Mouse (Mus musculus): ENCODE data around the gene Aste1. TPM values are rescaled to one million over a fixed set of nuclear protein-coding genes. Genes with fewer than 3 reads are reported as not detected.

Gene Aste1
- total RNA-seq (2021) = 10 to 100 TPM in 1 of 2 experiments, 1 to 10 TPM in 1; 9.1 to 11.1 TPM

GRCm38 (mm10) chr9:105395218-105395627 lies at the start of gene Aste1, which contains the start of gene Nek11:
TSS of gene Aste1 (plus strand) at chr9:105395392.
TSS of gene Nek11 (minus strand) at chr9:105395524.
- peak; percentile 91 to 94 for DNase-seq (ENCODE audit: low spot score in 2 of 2)
- intact Hi-C loops (cut with DNase I) = loop anchor here (10.0 kb wide), 1 partner anchor 220 kb away; no protein-coding TSS in a partner anchor

- DNase-seq (ENCODE audit: low spot score in 2 of 2) = no peak
Measured at GRCm38 (mm10) chr9:105348242-105349031, 46.8 kb upstream of the Aste1 start.

GRCm38 (mm10) chr9:105349034-105349433 lies 46.2 kb upstream of the Aste1 start:
- intact Hi-C loops (cut with DNase I) = no loop called here
- no peak for DNase-seq (ENCODE audit: low spot score in 2 of 2)

More at GRCm38 (mm10) chr9:105348242-105349031, 46.8 kb upstream of the Aste1 start:
- intact Hi-C loops (cut with DNase I) = no loop called here

DNA sequence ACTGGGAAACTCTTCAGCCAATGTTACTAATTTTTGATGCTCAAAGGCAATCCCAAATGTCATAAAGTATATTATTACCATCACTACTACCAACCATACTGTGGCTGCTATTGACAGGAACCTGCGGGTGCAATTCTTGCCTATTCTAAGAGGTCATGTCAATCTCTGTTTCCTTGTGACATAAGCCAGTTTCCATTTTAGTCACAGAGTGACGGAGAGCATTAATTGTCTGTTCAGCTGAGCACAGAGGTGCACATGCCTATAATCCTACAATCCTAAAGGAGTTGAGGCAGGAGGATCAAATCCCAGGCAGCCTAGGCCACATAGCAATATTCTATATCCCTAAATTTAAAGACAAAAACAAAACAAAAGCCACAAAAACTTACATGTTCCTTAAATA lies 33.0 kb upstream of the Aste1 start:
- DNase-seq (ENCODE audit: low spot score in 2 of 2) = no peak
- intact Hi-C loops (cut with DNase I) = no loop called here

DNA sequence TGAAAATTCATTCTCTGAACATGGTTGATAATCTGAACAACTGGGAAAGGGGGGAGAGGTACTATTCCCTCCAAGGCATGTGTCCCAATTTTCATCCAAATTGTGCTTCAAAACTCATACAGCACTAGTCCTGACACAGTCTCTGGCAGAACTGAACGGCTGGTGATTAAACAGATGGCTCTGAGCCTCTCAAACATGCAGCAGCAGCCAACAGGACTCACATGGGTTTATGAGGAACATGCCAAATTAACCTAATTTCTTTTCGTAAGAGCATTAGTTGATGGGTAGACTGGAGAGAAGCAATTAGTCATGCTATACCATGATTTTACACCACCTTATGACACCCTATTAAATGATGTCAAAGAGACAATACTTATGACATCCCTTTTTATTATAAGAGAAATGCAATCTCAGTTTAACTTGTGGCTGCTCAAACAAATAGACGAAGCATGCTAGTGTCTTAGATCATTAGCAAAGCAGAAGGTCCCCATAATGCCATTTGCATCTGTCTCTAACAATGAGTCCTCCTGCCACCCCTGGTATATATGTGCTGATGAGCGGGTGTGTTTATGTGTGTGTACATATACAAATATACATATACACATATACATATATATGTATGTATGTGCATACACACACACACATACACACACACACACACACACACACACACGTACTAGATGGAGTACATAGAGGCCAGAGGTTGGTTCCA lies 31.5 kb upstream of the Aste1 start:
- intact Hi-C loops (cut with DNase I) = no loop called here
- DNase-seq (ENCODE audit: low spot score in 2 of 2) = peak in 1 of 2 experiments; percentile 48

- DNase-seq (ENCODE audit: low spot score in 2 of 2) = peak in 1 of 2 experiments; percentile 11
- intact Hi-C loops (cut with DNase I) = no loop called here
Measured at GRCm38 (mm10) chr9:105366199-105366598, 29.0 kb upstream of the Aste1 start.

- intact Hi-C loops (cut with DNase I) = no loop called here
Measured at GRCm38 (mm10) chr9:105368605-105369004, 26.6 kb upstream of the Aste1 start.

GRCm38 (mm10) chr9:105374361-105374760 lies 20.8 kb upstream of the Aste1 start:
- intact Hi-C loops (cut with DNase I) = no loop called here
- DNase-seq (ENCODE audit: low spot score in 2 of 2) = no peak

More at GRCm38 (mm10) chr9:105368605-105369004, 26.6 kb upstream of the Aste1 start:
- peak in 1 of 2 experiments; percentile 20 for DNase-seq (ENCODE audit: low spot score in 2 of 2)

- no peak for DNase-seq (ENCODE audit: low spot score in 2 of 2)
- intact Hi-C loops (cut with DNase I) = loop anchor here (5.0 kb wide), 1 partner anchor 74 kb away; no protein-coding TSS in a partner anchor
Measured at GRCm38 (mm10) chr9:105376411-105376810, 18.8 kb upstream of the Aste1 start.

DNA sequence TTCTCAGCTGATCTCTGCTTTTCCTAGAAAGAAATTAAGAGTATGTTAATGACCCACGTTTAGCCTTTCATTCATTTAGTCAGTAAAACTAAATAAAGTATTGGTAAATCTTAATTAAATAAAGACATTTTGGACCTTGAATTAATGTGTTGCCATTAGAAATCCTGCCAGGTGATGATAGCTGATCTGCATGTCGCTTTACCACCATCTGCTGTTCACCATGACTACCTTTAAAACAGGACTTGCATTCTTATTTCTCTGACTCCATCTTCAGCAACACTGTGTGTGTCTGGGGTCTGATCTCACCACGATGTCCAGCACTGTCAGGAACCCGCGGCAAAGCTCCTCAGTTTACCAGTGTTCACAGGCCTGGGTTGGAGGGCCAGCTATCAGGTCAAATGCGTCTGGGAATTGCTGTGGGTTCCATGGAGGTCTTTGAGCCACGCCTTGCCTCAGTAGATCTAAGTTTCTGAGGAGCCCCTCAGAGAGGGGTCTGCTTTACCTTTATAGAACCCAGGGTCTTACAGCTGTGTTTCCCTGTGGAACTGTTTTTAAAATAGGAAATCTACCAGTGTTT lies 18.1 kb upstream of the Aste1 start:
- peak; percentile 21 to 55 for DNase-seq (ENCODE audit: low spot score in 2 of 2)
- intact Hi-C loops (cut with DNase I) = loop anchor here (5.0 kb wide), 1 partner anchor 75 kb away; no protein-coding TSS in a partner anchor

GRCm38 (mm10) chr9:105377622-105378021 lies 17.6 kb upstream of the Aste1 start:
- intact Hi-C loops (cut with DNase I) = loop anchor here (5.0 kb wide), 1 partner anchor 75 kb away; no protein-coding TSS in a partner anchor
- peak in 1 of 2 experiments; percentile 56 for DNase-seq (ENCODE audit: low spot score in 2 of 2)

DNA sequence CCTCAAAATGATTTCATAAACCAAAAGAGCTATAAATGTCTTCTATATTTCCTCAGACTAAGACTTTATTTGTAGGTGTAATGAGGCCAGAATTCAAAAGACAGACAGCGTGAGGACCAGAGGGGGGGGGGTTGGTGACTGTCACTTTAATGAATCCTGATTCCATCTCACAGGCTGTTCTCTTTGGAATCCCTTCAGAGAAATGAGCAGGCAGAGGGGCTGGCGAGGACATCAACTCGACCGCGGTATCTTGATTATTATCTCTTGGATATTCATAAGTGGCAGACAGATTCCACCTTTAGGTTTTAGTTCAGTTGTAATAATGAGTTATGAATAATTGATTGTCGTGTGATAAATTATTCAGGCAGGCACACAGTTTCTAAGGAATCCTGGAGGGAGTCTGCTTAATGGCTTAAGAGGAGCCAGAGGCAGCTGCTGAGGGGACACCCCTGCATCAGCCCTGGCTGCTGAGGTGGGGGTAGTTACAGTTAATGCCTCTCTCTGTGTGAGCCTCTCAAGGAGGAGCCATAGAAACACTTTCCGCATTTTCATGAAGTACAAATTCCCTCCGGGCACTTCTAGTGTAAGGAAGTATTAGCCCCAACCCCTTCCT lies 15.6 kb upstream of the Aste1 start:
- intact Hi-C loops (cut with DNase I) = loop anchor here (5.0 to 10.0 kb wide), 3 partner anchors 77 to 1105 kb away; no protein-coding TSS in a partner anchor
- no peak for DNase-seq (ENCODE audit: low spot score in 2 of 2)

- no peak for DNase-seq (ENCODE audit: low spot score in 2 of 2)
- intact Hi-C loops (cut with DNase I) = loop anchor here (2.0 to 10.0 kb wide), 4 partner anchors 313 to 1113 kb away; no protein-coding TSS in a partner anchor
Measured at GRCm38 (mm10) chr9:105387403-105387802, 7.8 kb upstream of the Aste1 start.

- intact Hi-C loops (cut with DNase I) = loop anchor here (5.0 to 10.0 kb wide), 3 partner anchors 314 to 1114 kb away; no protein-coding TSS in a partner anchor
- DNase-seq (ENCODE audit: low spot score in 2 of 2) = peak; percentile 64 to 81
Measured at GRCm38 (mm10) chr9:105389289-105389688, 5.9 kb upstream of the Aste1 start.

- DNase-seq (ENCODE audit: low spot score in 2 of 2) = no peak
- intact Hi-C loops (cut with DNase I) = loop anchor here (1.0 to 10.0 kb wide), 2 partner anchors 224 to 981 kb away; no protein-coding TSS in a partner anchor
Measured at GRCm38 (mm10) chr9:105390616-105391015, 4.6 kb upstream of the Aste1 start.

DNA sequence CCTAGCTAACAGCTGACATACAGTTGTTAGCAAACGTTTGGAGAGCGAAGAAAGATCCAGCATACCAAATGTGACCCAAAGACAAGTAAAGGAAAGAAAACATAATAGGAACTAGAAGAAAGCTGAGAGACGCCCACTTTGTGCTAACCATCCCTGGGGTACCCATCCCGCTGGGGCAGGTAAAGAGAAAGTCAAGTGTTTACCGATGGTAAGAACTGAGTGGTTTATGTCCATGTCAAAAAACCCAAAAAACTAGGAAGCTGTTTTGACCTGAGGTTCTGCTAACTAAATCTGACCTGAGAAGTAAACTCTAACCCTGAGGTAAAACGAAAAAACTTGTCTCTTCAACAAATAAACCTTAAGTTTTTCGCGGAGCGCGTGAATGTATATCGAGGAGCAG lies 472 bp upstream of the Aste1 start:
- intact Hi-C loops (cut with DNase I) = loop anchor here (10.0 kb wide), 1 partner anchor 220 kb away; no protein-coding TSS in a partner anchor
- no peak for DNase-seq (ENCODE audit: low spot score in 2 of 2)

GRCm38 (mm10) chr9:105408549-105408948 lies 13.4 kb downstream of the Aste1 start:
- intact Hi-C loops (cut with DNase I) = loop anchor here (10.0 kb wide), 2 partner anchors 626 to 716 kb away; no protein-coding TSS in a partner anchor
- DNase-seq (ENCODE audit: low spot score in 2 of 2) = no peak

DNA sequence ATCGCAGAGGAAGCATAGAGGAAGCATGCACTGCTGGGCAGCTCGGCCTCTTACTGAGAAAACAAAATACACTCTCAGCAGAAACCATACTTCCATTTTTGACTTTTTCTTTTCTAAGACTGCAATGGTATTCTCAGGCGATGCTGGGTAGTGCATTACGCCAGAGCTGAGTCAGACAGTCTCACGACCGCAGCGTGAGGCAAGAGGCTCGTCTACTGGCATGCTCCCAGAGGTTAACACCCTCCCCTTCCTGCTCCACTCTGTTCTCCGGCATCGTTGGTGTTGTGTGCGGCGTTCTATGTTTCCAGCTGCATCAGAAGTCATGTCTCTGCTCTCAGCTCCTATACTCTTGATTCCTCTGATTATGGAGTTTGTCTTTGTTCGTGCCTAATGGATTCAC lies 63.8 kb downstream of the Aste1 start:
- DNase-seq (ENCODE audit: low spot score in 2 of 2) = no peak
- intact Hi-C loops (cut with DNase I) = no loop called here

DNA sequence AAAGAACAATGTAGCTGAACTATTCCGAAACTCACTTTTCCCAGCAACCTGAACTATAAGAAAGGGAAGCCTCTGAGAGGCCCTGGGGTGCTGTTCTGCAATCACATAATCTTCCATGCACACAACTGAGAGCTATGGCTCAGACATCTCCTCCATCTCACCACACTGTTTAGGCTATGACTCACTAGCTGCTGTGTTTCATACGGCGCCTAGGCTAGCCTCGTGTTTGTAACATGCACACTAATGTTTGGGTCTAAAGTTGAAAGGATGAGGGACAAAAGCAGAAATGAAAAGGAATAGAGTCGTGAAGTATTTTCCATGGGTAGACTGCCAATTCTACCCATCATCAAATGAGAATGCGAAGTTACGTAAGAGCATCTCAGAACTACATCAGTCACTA lies 66.3 kb downstream of the Aste1 start:
- intact Hi-C loops (cut with DNase I) = no loop called here
- DNase-seq (ENCODE audit: low spot score in 2 of 2) = peak in 1 of 2 experiments; percentile 41

All from left cerebral cortex, postnatal 25 days (tissue).